Mouse (Mus musculus): ENCODE data around the gene Fam170b.

DNA sequence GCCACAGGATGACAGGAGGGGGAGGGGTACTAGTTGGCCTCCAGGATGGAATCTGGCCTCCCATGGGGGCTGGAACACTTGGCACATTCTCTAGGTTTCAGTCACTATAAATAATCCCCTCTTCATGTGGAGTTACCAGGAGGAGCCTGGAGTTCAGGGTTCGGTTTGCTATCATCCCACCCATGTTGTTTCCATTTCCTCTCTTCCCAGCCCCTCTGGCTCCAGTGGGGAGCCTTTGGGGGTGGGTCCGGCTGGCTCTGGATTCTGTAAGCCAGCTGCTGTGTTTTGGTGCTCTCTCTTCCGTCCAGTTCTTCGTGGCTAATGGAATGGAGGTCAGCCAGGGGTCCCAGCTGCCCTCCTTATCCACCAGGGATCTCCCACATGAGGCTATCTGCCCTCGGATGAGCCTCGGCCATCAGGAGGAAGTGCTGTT, 27.4 kb downstream of the Fam170b start:
- TF ChIP-seq CTCF (IDR thresholded peaks at IDR 0.05) (no peak), EP300 (IDR thresholded peaks at IDR 0.05) (no peak)
